Mouse (Mus musculus): ENCODE measurements around the gene Cited1. TPM values are rescaled to one million over a fixed set of nuclear protein-coding genes. Genes with fewer than 3 reads are reported as not detected.

Gene Cited1
- 12.1 and 15.0 TPM in 2 replicates for polyA plus RNA-seq (2014; fragmentation: Nextera tagmentation; extraction: Ambion mirVana)

- ATAC-seq (ENCODE audit: low FRiP score) (peak; percentile 93), DNase-seq (ENCODE audit: low spot score) (peak; percentile 78)
- Histone ChIP-seq H3K9ac (ENCODE audit: low read depth, low read length) (peak within 1 kb of the TSS; percentile 27; the same call in 1 of the 2 replicates), H3K27me3 (ENCODE audit: control insufficient read depth, insufficient read depth, low read length) (peaks cover 48% of the 10 kb centered on the region), H3K4me1 (replicated peaks; ENCODE audit: control insufficient read depth, insufficient read depth, low read length) (no peaks in the 10 kb centered on the region), H3K4me3 (ENCODE audit: low read depth, low read length) (peak within 1 kb of the TSS; percentile 40), H3K9me3 (ENCODE audit: control insufficient read depth, low read length) (no peaks in the 10 kb centered on the region), H3K4me2 (replicated peaks; ENCODE audit: low read depth, low read length) (peak within 1 kb of the TSS; percentile 84), H3K36me3 (ENCODE audit: control insufficient read depth, insufficient read depth, low read length) (no peaks in the 10 kb centered on the region), H3K27ac (ENCODE audit: low read depth, low read length) (no peak within 1 kb of the TSS)
- WGBS, result 18% methylated on average over 40 of the region's 44 CpGs
Measured at GRCm38 (mm10) chrX:102251937-102252860, at the start of gene Cited1. Cited1 (minus strand) TSS chrX:102252181.

- 61% methylated on average over 3 of the region's 3 CpGs for WGBS
- no peaks in the 10 kb centered on the region for H3K4me1 ChIP-seq (replicated peaks; ENCODE audit: control insufficient read depth, insufficient read depth, low read length)
- H3K9ac ChIP-seq (ENCODE audit: low read depth, low read length), result no peak overlapping the region
- H3K4me3 ChIP-seq (ENCODE audit: low read depth, low read length), result no peak overlapping the region
- no peak overlapping the region for H3K27ac ChIP-seq (ENCODE audit: low read depth, low read length)
- no peaks in the 10 kb centered on the region for H3K36me3 ChIP-seq (ENCODE audit: control insufficient read depth, insufficient read depth, low read length)
- DNase-seq (ENCODE audit: low spot score), result no peak
- no peak overlapping the region for H3K4me2 ChIP-seq (replicated peaks; ENCODE audit: low read depth, low read length)
- H3K27me3 ChIP-seq (ENCODE audit: control insufficient read depth, insufficient read depth, low read length), result no peaks in the 10 kb centered on the region
- ATAC-seq (ENCODE audit: low FRiP score), result no peak
- H3K9me3 ChIP-seq (ENCODE audit: control insufficient read depth, low read length), result no peaks in the 10 kb centered on the region
Measured at GRCm38 (mm10) chrX:102284889-102285288, 32.9 kb upstream of the Cited1 start.

DNA sequence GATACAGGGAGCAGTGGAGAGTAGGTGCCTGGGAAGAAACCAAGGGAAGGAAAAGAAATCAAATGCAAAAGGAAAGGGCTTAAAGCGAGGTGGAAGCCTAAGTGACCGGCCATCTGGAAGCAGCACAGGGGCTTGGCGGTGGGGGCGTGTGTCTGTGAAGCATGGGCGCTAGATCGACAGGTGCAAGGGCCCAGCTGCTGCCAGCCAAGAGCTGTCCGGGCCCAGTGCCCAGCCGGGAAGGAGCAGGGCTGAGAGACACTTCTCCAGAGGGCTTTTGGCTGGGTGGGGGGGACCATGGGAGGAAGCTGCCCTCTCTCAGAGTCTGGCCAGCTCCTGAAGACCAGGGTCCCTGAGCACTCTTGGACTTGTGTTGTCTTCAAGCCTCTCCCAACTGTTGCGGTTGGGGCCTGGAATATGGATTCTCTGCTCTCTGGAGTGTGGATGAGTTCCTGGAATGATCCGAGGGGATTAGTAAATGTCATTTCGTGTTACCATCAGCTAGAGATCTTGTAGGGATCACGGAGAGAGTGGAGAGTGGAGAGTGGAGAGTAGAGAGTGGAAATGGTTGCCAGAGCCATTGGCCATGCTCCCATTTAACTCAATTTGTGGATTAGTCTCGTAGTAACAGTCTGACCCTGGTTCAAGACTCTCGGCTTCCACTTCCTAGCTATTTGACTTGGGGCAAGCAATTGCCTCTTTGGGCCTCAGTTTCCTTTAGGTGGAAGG lies 10.8 kb upstream of the Cited1 start:
- no peak for ATAC-seq (ENCODE audit: low FRiP score)
- no peak overlapping the region for H3K27ac ChIP-seq (ENCODE audit: low read depth, low read length)
- no peaks in the 10 kb centered on the region for H3K36me3 ChIP-seq (ENCODE audit: control insufficient read depth, insufficient read depth, low read length)
- no peak overlapping the region for H3K9ac ChIP-seq (ENCODE audit: low read depth, low read length)
- H3K4me2 ChIP-seq (replicated peaks; ENCODE audit: low read depth, low read length), result no peak overlapping the region
- DNase-seq (ENCODE audit: low spot score), result no peak
- no peak overlapping the region for H3K4me3 ChIP-seq (ENCODE audit: low read depth, low read length)
- no peaks in the 10 kb centered on the region for H3K27me3 ChIP-seq (ENCODE audit: control insufficient read depth, insufficient read depth, low read length)
- WGBS, result 82% methylated on average over 10 of the region's 14 CpGs
- no peaks in the 10 kb centered on the region for H3K4me1 ChIP-seq (replicated peaks; ENCODE audit: control insufficient read depth, insufficient read depth, low read length)
- no peaks in the 10 kb centered on the region for H3K9me3 ChIP-seq (ENCODE audit: control insufficient read depth, low read length)

DNA sequence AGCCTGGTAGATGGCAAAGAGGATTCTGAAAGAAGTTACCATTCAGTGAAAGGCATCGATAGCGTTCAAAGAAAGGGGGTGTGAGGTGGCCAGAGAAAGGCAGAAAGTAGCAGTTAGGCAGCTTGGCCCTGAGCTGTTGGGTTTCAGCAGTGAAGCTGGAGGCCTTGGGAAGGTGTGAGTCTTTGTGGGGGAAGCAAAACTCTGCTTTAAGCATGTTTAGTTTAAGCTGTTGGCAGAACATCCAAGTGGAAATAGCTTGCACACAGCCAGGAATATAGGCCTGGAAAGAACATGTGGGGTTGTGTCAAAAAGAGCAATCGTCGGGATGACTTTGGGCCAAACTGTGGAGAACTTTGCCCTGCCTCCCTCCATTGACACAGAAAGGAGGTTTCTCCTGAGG lies 7.8 kb upstream of the Cited1 start:
- Histone ChIP-seq H3K9ac (ENCODE audit: low read depth, low read length) (no peak overlapping the region), H3K4me1 (replicated peaks; ENCODE audit: control insufficient read depth, insufficient read depth, low read length) (no peaks in the 10 kb centered on the region), H3K9me3 (ENCODE audit: control insufficient read depth, low read length) (no peaks in the 10 kb centered on the region), H3K4me3 (ENCODE audit: low read depth, low read length) (no peak overlapping the region), H3K4me2 (replicated peaks; ENCODE audit: low read depth, low read length) (no peak overlapping the region), H3K27ac (ENCODE audit: low read depth, low read length) (no peak overlapping the region), H3K36me3 (ENCODE audit: control insufficient read depth, insufficient read depth, low read length) (no peaks in the 10 kb centered on the region), H3K27me3 (ENCODE audit: control insufficient read depth, insufficient read depth, low read length) (no peaks in the 10 kb centered on the region)
- ATAC-seq (ENCODE audit: low FRiP score), result no peak
- no peak for DNase-seq (ENCODE audit: low spot score)
- WGBS, result 88% methylated on average over 4 of the region's 4 CpGs

GRCm38 (mm10) chrX:102253892-102254291 lies 1.9 kb upstream of the Cited1 start:
- Histone ChIP-seq H3K9me3 (ENCODE audit: control insufficient read depth, low read length) (no peaks in the 10 kb centered on the region), H3K9ac (ENCODE audit: low read depth, low read length) (no peak overlapping the region), H3K27me3 (ENCODE audit: control insufficient read depth, insufficient read depth, low read length) (peaks cover 41% of the 10 kb centered on the region), H3K27ac (ENCODE audit: low read depth, low read length) (no peak overlapping the region), H3K36me3 (ENCODE audit: control insufficient read depth, insufficient read depth, low read length) (no peaks in the 10 kb centered on the region), H3K4me3 (ENCODE audit: low read depth, low read length) (no peak overlapping the region), H3K4me2 (replicated peaks; ENCODE audit: low read depth, low read length) (peak overlapping the region; percentile 19), H3K4me1 (replicated peaks; ENCODE audit: control insufficient read depth, insufficient read depth, low read length) (no peaks in the 10 kb centered on the region)
- ATAC-seq (ENCODE audit: low FRiP score) (no peak), DNase-seq (ENCODE audit: low spot score) (peak; percentile 48)
- 27% methylated on average over 7 of the region's 7 CpGs for WGBS

DNA sequence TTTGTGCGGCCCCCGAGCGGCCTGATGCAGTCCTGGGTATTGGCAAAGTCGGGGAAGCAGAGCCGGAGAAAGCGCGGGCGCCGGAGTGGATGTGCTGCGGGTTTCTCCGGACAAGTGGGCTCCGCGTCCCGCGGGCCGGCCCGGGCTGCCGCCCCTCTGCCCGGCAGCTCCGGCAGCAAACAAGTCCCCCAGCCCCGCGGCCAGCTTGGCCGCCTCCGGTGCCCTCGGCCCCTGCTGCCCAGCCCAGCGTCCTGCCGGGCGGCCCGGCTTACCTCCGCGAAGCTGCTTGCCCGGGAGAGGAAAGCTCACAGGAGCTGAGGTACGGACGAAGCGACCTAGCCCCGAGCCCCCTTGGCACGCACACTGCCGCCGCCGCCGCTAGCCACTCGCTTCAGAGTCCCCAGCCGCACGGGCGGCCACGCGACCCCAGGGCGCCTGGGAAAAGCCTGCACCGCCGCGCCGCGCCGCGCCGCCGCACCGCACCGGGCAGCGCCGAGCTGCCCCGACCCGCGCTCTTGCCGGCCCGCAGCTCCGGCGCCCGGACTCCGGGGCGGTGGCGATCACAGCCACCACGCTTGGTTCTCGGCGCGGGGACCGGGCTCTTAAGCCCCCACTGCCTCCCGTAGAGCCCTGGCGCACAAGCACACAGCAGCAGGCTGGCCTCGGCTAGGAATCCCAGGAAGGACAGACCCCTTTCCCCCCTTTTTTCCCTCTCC lies 602 bp downstream of the Cited1 start:
- Histone ChIP-seq H3K9ac (ENCODE audit: low read depth, low read length) (peak overlapping the region; percentile 27; the same call in 1 of the 2 replicates), H3K36me3 (ENCODE audit: control insufficient read depth, insufficient read depth, low read length) (no peaks in the 10 kb centered on the region), H3K27me3 (ENCODE audit: control insufficient read depth, insufficient read depth, low read length) (peaks cover 48% of the 10 kb centered on the region), H3K4me3 (ENCODE audit: low read depth, low read length) (peak overlapping the region; percentile 40), H3K27ac (ENCODE audit: low read depth, low read length) (no peak overlapping the region), H3K9me3 (ENCODE audit: control insufficient read depth, low read length) (no peaks in the 10 kb centered on the region), H3K4me2 (replicated peaks; ENCODE audit: low read depth, low read length) (peak overlapping the region; percentile 84), H3K4me1 (replicated peaks; ENCODE audit: control insufficient read depth, insufficient read depth, low read length) (no peaks in the 10 kb centered on the region)
- WGBS, result 8% methylated on average over 65 of the region's 80 CpGs
- ATAC-seq (ENCODE audit: low FRiP score) (peak; percentile 64), DNase-seq (ENCODE audit: low spot score) (no peak)

DNA sequence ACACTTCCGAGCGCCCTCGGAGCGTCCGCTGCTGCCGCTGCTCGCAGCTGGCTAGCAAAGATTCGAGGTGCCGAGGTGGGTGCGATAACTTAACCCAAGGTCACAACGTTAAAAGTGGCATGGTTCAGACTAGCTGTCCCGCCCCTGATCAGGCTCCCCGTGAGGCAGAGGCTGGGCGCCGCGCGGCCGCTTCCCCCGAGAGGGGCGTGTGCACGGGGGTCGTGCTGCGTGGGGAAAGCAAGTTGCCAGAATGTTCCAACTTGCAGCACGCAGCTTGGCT lies 1.1 kb downstream of the Cited1 start:
- H3K9me3 ChIP-seq (ENCODE audit: control insufficient read depth, low read length), result no peaks in the 10 kb centered on the region
- WGBS, result 9% methylated on average over 22 of the region's 24 CpGs
- H3K36me3 ChIP-seq (ENCODE audit: control insufficient read depth, insufficient read depth, low read length), result no peaks in the 10 kb centered on the region
- H3K4me2 ChIP-seq (replicated peaks; ENCODE audit: low read depth, low read length), result peak overlapping the region; percentile 84
- DNase-seq (ENCODE audit: low spot score) (peak; percentile 47), ATAC-seq (ENCODE audit: low FRiP score) (peak; percentile 8; the same call in 1 of the 2 replicates)
- H3K27me3 ChIP-seq (ENCODE audit: control insufficient read depth, insufficient read depth, low read length), result peaks cover 48% of the 10 kb centered on the region
- H3K4me3 ChIP-seq (ENCODE audit: low read depth, low read length), result peak overlapping the region; percentile 40
- H3K9ac ChIP-seq (ENCODE audit: low read depth, low read length), result peak overlapping the region; percentile 27; the same call in 1 of the 2 replicates
- H3K4me1 ChIP-seq (replicated peaks; ENCODE audit: control insufficient read depth, insufficient read depth, low read length), result no peaks in the 10 kb centered on the region
- H3K27ac ChIP-seq (ENCODE audit: low read depth, low read length), result no peak overlapping the region

GRCm38 (mm10) chrX:102250150-102250890 lies 1.7 kb downstream of the Cited1 start:
- Histone ChIP-seq H3K4me2 (replicated peaks; ENCODE audit: low read depth, low read length) (peak overlapping the region; percentile 84), H3K27me3 (ENCODE audit: control insufficient read depth, insufficient read depth, low read length) (peaks cover 48% of the 10 kb centered on the region), H3K4me3 (ENCODE audit: low read depth, low read length) (peak overlapping the region; percentile 40), H3K9me3 (ENCODE audit: control insufficient read depth, low read length) (no peaks in the 10 kb centered on the region), H3K36me3 (ENCODE audit: control insufficient read depth, insufficient read depth, low read length) (no peaks in the 10 kb centered on the region), H3K27ac (ENCODE audit: low read depth, low read length) (no peak overlapping the region), H3K4me1 (replicated peaks; ENCODE audit: control insufficient read depth, insufficient read depth, low read length) (no peaks in the 10 kb centered on the region), H3K9ac (ENCODE audit: low read depth, low read length) (no peak overlapping the region)
- peak; percentile 44 for DNase-seq (ENCODE audit: low spot score)
- 13% methylated on average over 46 of the region's 68 CpGs for WGBS
- ATAC-seq (ENCODE audit: low FRiP score), result no peak
